Mouse (Mus musculus) midbrain, embryonic 16.5 days (tissue): ENCODE data around the gene Gm5662. TPM values are rescaled to one million over a fixed set of nuclear protein-coding genes. Genes with fewer than 3 reads are reported as not detected.
"Not testable (repeated sequence)": the region's sequence is repeated elsewhere in the genome, so short reads cannot be mapped to it uniquely, and the experiment has no call there.

Experiments used
- ATAC-seq: fragments of 200-750 bp; cut with Nextera tagmentation; 2 replicates; pipeline ENCODE4 v1.8.0; 2017; ENCODE audit warnings: moderate TSS enrichment
- H3K27ac ChIP-seq: fragments of 300-500 bp; sonication (generic); 2 replicates; pipeline ENCODE4 v1.5.1; 2014; ENCODE audit warnings: mild to moderate bottlenecking, low read length, mixed read lengths
- H3K27me3 ChIP-seq: fragments of 300-500 bp; sonication (generic); 2 replicates; pipeline ENCODE4 v1.6.1; 2014; ENCODE audit warnings: low read depth, low read length, mixed read lengths; ENCODE audit not compliant: control insufficient read depth, insufficient read depth
- H3K36me3 ChIP-seq: fragments of 300-500 bp; sonication (generic); 2 replicates; pipeline ENCODE4 v1.6.1; 2014; ENCODE audit warnings: mild to moderate bottlenecking, low read length, moderate library complexity, mixed read lengths; ENCODE audit not compliant: control insufficient read depth, insufficient read depth
- H3K4me1 ChIP-seq: fragments of 300-500 bp; sonication (generic); 2 replicates; pipeline ENCODE4 v1.6.1; 2014; ENCODE audit warnings: mild to moderate bottlenecking, low read length, mixed read lengths; ENCODE audit not compliant: control insufficient read depth, insufficient read depth
- H3K4me2 ChIP-seq: fragments of 300-500 bp; sonication (generic); 2 replicates; pipeline ENCODE4 v1.6.1; 2014; ENCODE audit warnings: mild to moderate bottlenecking, low read length, mixed read lengths
- H3K4me3 ChIP-seq: fragments of 300-500 bp; sonication (generic); 2 replicates; pipeline ENCODE4 v1.5.1; 2014; ENCODE audit warnings: low read depth, mild to moderate bottlenecking, low read length, moderate library complexity, mixed read lengths
- H3K9ac ChIP-seq: fragments of 300-500 bp; sonication (generic); 2 replicates; pipeline ENCODE4 v1.6.1; 2014; ENCODE audit warnings: low read depth, low read length, mixed read lengths
- H3K9me3 ChIP-seq: fragments of 300-500 bp; sonication (generic); replicated peaks from 2 replicates; pipeline ENCODE4 v1.6.1; 2014; ENCODE audit warnings: mild to moderate bottlenecking, low read length, mixed read lengths; ENCODE audit not compliant: control insufficient read depth, poor library complexity, severe bottlenecking
- WGBS: fragments of 180-500 bp; shearing (Covaris S2); extraction: QIAGEN DNeasy Blood & Tissue Kit; methylation state at CpG from one replicate; pipeline ENCODE4 v1.1.7; 2014; 5-methylcytosine and 5-hydroxymethylcytosine counted together
- polyA plus RNA-seq: library from polyadenylated mRNA; unstranded; fragments of >200 nt; fragmentation: Nextera tagmentation; extraction: Ambion mirVana; gene quantifications from 2 replicates; pipeline ENCODE4 v1.2.1, GENCODE M21; 2015

Gene Gm5662
- polyA plus RNA-seq, 1 experiment from 2014 or later, result not detected

- ATAC-seq, H3K4me3 ChIP-seq, H3K4me2 ChIP-seq, H3K36me3 ChIP-seq, H3K9ac ChIP-seq, H3K4me1 ChIP-seq, H3K27me3 ChIP-seq, H3K27ac ChIP-seq, H3K9me3 ChIP-seq: not testable (repeated sequence)
- WGBS, result 67% methylated on average over 1 of the region's 1 CpGs
Measured at GRCm38 (mm10) chr12:88242940-88243339, 31.4 kb downstream of the Gm5662 start.

Other genes starting within 250 kb of the Gm5662 start
- not detected in 2 replicates for gene Gm2056, start 247.5 kb downstream of the Gm5662 start, polyA plus RNA-seq
- not detected in 2 replicates for gene Gm16368, start 190.8 kb downstream of the Gm5662 start, polyA plus RNA-seq
- not detected in 2 replicates for gene Gm10436, start 92.4 kb downstream of the Gm5662 start, polyA plus RNA-seq
- gene Gm8332, start 24.4 kb downstream of the Gm5662 start, polyA plus RNA-seq, result not detected in 2 replicates
- gene Gm5039, start 49.5 kb upstream of the Gm5662 start, polyA plus RNA-seq, result not detected in 2 replicates
- gene Adck1, start 86.1 kb upstream of the Gm5662 start, polyA plus RNA-seq, result 42.7 and 48.6 TPM in 2 replicates